Mouse (Mus musculus) megakaryocyte-erythroid progenitor cell, adult 5-6 weeks (primary cell): ENCODE results near the gene Samhd1. TPM values are rescaled to one million over a fixed set of nuclear protein-coding genes. Genes with fewer than 3 reads are reported as not detected.
A peak's percentile ranks its signal among the peaks of the same experiment; 100 is the strongest.

Source experiments
- ATAC-seq: replicated peaks from 2 replicates; pipeline ENCODE4 v1.8.0; 2016; ENCODE audit warnings: mild to moderate bottlenecking, inconsistent platforms; ENCODE audit not compliant: severe bottlenecking, poor library complexity, low FRiP score, low TSS enrichment
- total RNA-seq, 2 experiments: library from RNA; stranded (forward) in 1 of 2; stranded (reverse) in 1 of 2; fragments of 200-1000, 215-1000 nt in 1 of 2; fragments of >200 nt in 1 of 2; fragmentation: Nextera tagmentation in 1 of 2; gene quantifications; 2 replicates each; pipeline ENCODE4 v1.2.3; 2014 to 2017

Samhd1 gene
- total RNA-seq, 2 experiments from 2014 or later = 60.9 to 63.5 TPM

- ATAC-seq = no peak
These were observed 3.1 kb upstream of the Samhd1 start for GRCm38 (mm10) chr2:157137959-157138731.

GRCm38 (mm10) chr2:157136646-157137045 lies 1.6 kb upstream of the Samhd1 start:
- ATAC-seq = no peak

- ATAC-seq = no peak
These were observed 1.1 kb upstream of the Samhd1 start for GRCm38 (mm10) chr2:157136176-157136575.

- ATAC-seq = no peak
These were observed 560 bp upstream of the Samhd1 start for GRCm38 (mm10) chr2:157135529-157136120.

- peak; percentile 16 for ATAC-seq
These were observed 560 bp downstream of the Samhd1 start for GRCm38 (mm10) chr2:157134479-157134931.

GRCm38 (mm10) chr2:157133769-157134478 lies 1.1 kb downstream of the Samhd1 start:
- no peak for ATAC-seq

GRCm38 (mm10) chr2:157132686-157133540 lies 2.2 kb downstream of the Samhd1 start:
- ATAC-seq = no peak

- ATAC-seq = no peak
These were observed 3.0 kb downstream of the Samhd1 start for GRCm38 (mm10) chr2:157132086-157132485.

- no peak for ATAC-seq
These were observed 4.1 kb downstream of the Samhd1 start for GRCm38 (mm10) chr2:157130813-157131514.

GRCm38 (mm10) chr2:157129601-157130164 lies 5.4 kb downstream of the Samhd1 start:
- ATAC-seq = no peak

- ATAC-seq = no peak
These were observed 6.0 kb downstream of the Samhd1 start for GRCm38 (mm10) chr2:157129096-157129495.

- ATAC-seq = no peak
These were observed 7.0 kb downstream of the Samhd1 start for GRCm38 (mm10) chr2:157128072-157128471.

- ATAC-seq = no peak
These were observed 7.7 kb downstream of the Samhd1 start for GRCm38 (mm10) chr2:157127370-157127769.

- no peak for ATAC-seq
These were observed 9.8 kb downstream of the Samhd1 start for GRCm38 (mm10) chr2:157125246-157125645.

- ATAC-seq = no peak
These were observed 13.3 kb downstream of the Samhd1 start for GRCm38 (mm10) chr2:157121766-157122165.

GRCm38 (mm10) chr2:157119075-157119474 lies 16.0 kb downstream of the Samhd1 start:
- no peak for ATAC-seq

- ATAC-seq = no peak
These were observed 16.5 kb downstream of the Samhd1 start for GRCm38 (mm10) chr2:157118556-157118955.

GRCm38 (mm10) chr2:157116964-157117363 lies 18.1 kb downstream of the Samhd1 start:
- ATAC-seq = 0 out of 2 replicates have a peak, but pooled peaks have one; percentile 55

GRCm38 (mm10) chr2:157108236-157108635 lies 26.8 kb downstream of the Samhd1 start:
- no peak for ATAC-seq
